ENCODE assay signal across 8 mouse cellular contexts in genomic region chr1:156035930-156036737, GRCm38 (mm10). TPM values are rescaled to one million over a fixed set of nuclear protein-coding genes. Genes with fewer than 3 reads are reported as not detected.
DNase-seq lines count a peak whose midpoint lies in the region; ATAC-seq lines count a peak whose summit lies in the region.

TSS of gene Tor1aip1 (minus strand) at chr1:156036480.

- H3K36me3 ChIP-seq in hindbrain, embryonic 12.5 days: peaks cover 21% of the 10 kb centered on the region

- ATAC-seq in hindbrain, embryonic 12.5 days (ENCODE audit: low FRiP score): peak; percentile 96

- peak within 1 kb of the TSS; percentile 69 for H3K4me2 ChIP-seq in hindbrain, embryonic 12.5 days (replicated peaks)

- WGBS in hindbrain, embryonic 12.5 days: under 1% methylated on average over 59 of the region's 59 CpGs

- H3K9ac ChIP-seq in hindbrain, embryonic 12.5 days: peak within 1 kb of the TSS; percentile 89

- peak within 1 kb of the TSS; percentile 77 for H3K4me3 ChIP-seq in hindbrain, embryonic 12.5 days

- peaks cover 14% of the 10 kb centered on the region for H3K4me1 ChIP-seq in hindbrain, embryonic 12.5 days

- no peaks in the 10 kb centered on the region for H3K27me3 ChIP-seq in hindbrain, embryonic 12.5 days

- H3K27ac ChIP-seq in hindbrain, embryonic 12.5 days: peak within 1 kb of the TSS; percentile 99

- no peaks in the 10 kb centered on the region for H3K9me3 ChIP-seq in hindbrain, embryonic 12.5 days (replicated peaks)

- DNase-seq in NIH3T3 (ENCODE audit: low read depth): peak; percentile 99
- DNase-seq in cerebellum, postnatal 10 days: peak; percentile 99 to 100
- DNase-seq in frontal cortex, postnatal 10 days (ENCODE audit: low spot score in 2 of 2): peak; percentile 96 to 98
- DNase-seq in layer of hippocampus, postnatal 25 days (ENCODE audit: extremely low spot score in 1 of 2, low spot score in 1 of 2): peak; percentile 90 to 91
- peak; percentile 98 for DNase-seq in lung, postnatal 25 days (ENCODE audit: low spot score)
- peak; percentile 96 for DNase-seq in retina, embryonic 14.5 days (ENCODE audit: low spot score)
- DNase-seq in thymus, postnatal 4 days: peak; percentile 96

RNA-seq across cellular contexts. Expression of gene Tor1aip1, which starts in this region (rescaled TPM):
- polyA plus RNA-seq in hindbrain, embryonic 12.5 days (2016; fragmentation: Nextera tagmentation; extraction: Ambion mirVana): 37.2 and 43.1 TPM in 2 replicates
- 10 to 100 TPM; 28.6 to 32.4 TPM for total RNA-seq in layer of hippocampus, postnatal 25 days (2021)

Comparison
In these comparisons a context has a peak if more than half of its experiments do, and no peak if none do; other contexts are left out.
1. Peak in every context shown above with its lines: DNase-seq, ATAC-seq, H3K4me3 ChIP-seq and H3K27ac ChIP-seq.